Mouse (Mus musculus): Measurements from ENCODE around the gene Fgfr2. TPM values are rescaled to one million over a fixed set of nuclear protein-coding genes. Genes with fewer than 3 reads are reported as not detected.

Fgfr2 gene
- polyA plus RNA-seq, 1 experiment from 2014 or later: 93.4 TPM

DNA sequence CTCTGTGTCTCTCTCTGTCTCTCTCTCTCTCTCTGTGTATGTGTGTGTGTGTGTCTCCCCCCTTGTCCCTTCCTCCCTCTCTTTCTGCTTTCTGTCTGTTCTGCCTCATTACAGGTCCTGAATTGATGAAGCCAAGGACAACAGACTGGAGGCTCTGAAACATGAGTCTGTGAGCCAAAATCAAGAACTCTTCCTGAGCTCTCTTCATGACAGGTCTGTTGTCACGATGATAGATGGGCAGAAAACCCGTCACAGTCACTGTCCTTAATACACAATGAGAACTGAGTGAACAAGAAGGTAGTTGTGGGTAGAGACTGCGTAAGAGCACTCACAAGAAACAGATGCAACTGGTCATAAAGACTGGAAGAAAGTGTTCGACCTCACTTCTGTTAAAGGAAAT is 762.8 kb downstream of the Fgfr2 start:
- Histone ChIP-seq H3K9ac (ENCODE audit: low read length) (no peak overlapping the region), H3K4me2 (ENCODE audit: low read depth, low read length) (no peak overlapping the region), H3K27me3 (ENCODE audit: control insufficient read depth, insufficient read depth, low read length) (no peaks in the 10 kb centered on the region), H3K9me3 (replicated peaks; ENCODE audit: control insufficient read depth, low read length) (no peaks in the 10 kb centered on the region), H3K4me1 (ENCODE audit: control insufficient read depth, insufficient read depth, low read length) (peaks cover 8% of the 10 kb centered on the region), H3K4me3 (replicated peaks; ENCODE audit: low read length) (no peak overlapping the region), H3K36me3 (ENCODE audit: control insufficient read depth, insufficient read depth, low read length) (no peaks in the 10 kb centered on the region), H3K27ac (ENCODE audit: low read length) (no peak overlapping the region)
- ATAC-seq (ENCODE audit: insufficient read depth, low FRiP score): no peak
- WGBS: 75% methylated on average over 4 of the region's 4 CpGs

DNA sequence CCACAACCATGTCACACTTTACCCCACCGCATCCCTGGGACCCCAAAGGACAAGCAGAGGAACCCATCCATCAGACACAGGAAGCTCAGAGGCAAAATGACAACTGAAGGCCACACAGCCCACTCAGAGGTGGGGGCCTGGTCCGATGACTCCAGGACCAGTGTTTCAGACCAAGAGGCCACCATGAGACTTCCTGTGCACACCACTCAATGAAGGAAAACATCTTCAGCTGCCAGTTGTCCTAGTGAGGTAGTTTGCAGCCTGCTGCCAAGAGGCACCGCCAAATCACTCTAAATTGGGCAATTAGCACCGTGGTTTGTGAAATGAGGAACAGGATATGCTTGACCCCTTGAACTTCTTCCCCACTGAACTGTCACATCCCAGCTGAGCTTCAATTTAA is 764.4 kb downstream of the Fgfr2 start:
- no peaks in the 10 kb centered on the region for H3K27me3 ChIP-seq (ENCODE audit: control insufficient read depth, insufficient read depth, low read length)
- H3K9ac ChIP-seq (ENCODE audit: low read length): no peak overlapping the region
- 63% methylated on average over 4 of the region's 4 CpGs for WGBS
- H3K27ac ChIP-seq (ENCODE audit: low read length): 0 out of 2 replicates have a peak overlapping the region, but pooled peaks have one; percentile 4
- H3K4me1 ChIP-seq (ENCODE audit: control insufficient read depth, insufficient read depth, low read length): peaks cover 8% of the 10 kb centered on the region
- H3K36me3 ChIP-seq (ENCODE audit: control insufficient read depth, insufficient read depth, low read length): no peaks in the 10 kb centered on the region
- no peak overlapping the region for H3K4me2 ChIP-seq (ENCODE audit: low read depth, low read length)
- no peaks in the 10 kb centered on the region for H3K9me3 ChIP-seq (replicated peaks; ENCODE audit: control insufficient read depth, low read length)
- no peak overlapping the region for H3K4me3 ChIP-seq (replicated peaks; ENCODE audit: low read length)
- ATAC-seq (ENCODE audit: insufficient read depth, low FRiP score): no peak

DNA sequence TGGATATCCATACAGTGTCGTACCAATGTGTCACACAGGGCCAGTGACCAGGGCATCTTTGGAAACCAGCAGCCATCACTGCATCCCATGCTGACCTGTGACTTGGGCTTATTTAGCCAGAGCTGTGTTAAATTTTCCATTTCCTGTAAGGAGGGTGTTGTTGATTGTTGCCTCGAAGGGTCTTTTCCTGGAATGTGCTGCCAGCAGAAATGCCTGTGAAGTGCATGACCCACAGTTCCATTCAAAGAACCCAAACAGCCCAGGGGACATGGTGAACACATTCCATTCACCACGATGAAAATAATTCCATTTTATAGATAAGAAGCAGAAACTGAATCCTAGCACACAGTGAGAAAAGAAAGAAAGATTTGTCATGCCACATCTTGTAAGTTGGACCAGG is 764.9 kb downstream of the Fgfr2 start:
- H3K4me1 ChIP-seq (ENCODE audit: control insufficient read depth, insufficient read depth, low read length): peaks cover 8% of the 10 kb centered on the region

DNA sequence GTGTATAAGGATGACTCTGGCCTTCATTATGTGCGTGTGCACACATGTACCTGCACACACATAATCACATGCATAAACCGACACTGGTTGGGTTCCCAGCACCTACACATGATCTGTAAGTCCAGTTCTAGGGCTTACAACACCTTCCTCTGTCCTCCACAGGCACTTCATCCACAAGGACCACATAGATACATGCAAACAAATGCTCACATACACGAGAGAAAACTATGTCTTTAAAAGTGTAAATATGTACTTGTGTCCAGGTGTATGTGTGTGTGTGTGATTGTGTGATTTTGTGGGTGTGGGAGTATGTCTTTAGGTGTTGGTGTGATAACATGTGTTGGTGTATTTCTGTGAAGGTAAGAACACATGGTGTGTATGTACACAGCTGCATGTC is 765.3 kb downstream of the Fgfr2 start:
- 78% methylated on average over 3 of the region's 3 CpGs for WGBS
- no peak overlapping the region for H3K4me2 ChIP-seq (ENCODE audit: low read depth, low read length)
- no peak overlapping the region for H3K4me3 ChIP-seq (replicated peaks; ENCODE audit: low read length)
- peaks cover 8% of the 10 kb centered on the region for H3K4me1 ChIP-seq (ENCODE audit: control insufficient read depth, insufficient read depth, low read length)
- no peak overlapping the region for H3K27ac ChIP-seq (ENCODE audit: low read length)
- no peak for ATAC-seq (ENCODE audit: insufficient read depth, low FRiP score)
- H3K9me3 ChIP-seq (replicated peaks; ENCODE audit: control insufficient read depth, low read length): no peaks in the 10 kb centered on the region
- H3K9ac ChIP-seq (ENCODE audit: low read length): no peak overlapping the region
- no peaks in the 10 kb centered on the region for H3K36me3 ChIP-seq (ENCODE audit: control insufficient read depth, insufficient read depth, low read length)
- H3K27me3 ChIP-seq (ENCODE audit: control insufficient read depth, insufficient read depth, low read length): no peaks in the 10 kb centered on the region

More for the DNA sequence above, 764.9 kb downstream of the Fgfr2 start:
- H3K27ac ChIP-seq (ENCODE audit: low read length): 0 out of 2 replicates have a peak overlapping the region, but pooled peaks have one; percentile 4
- H3K4me2 ChIP-seq (ENCODE audit: low read depth, low read length): no peak overlapping the region
- ATAC-seq (ENCODE audit: insufficient read depth, low FRiP score): no peak
- no peaks in the 10 kb centered on the region for H3K36me3 ChIP-seq (ENCODE audit: control insufficient read depth, insufficient read depth, low read length)
- H3K9ac ChIP-seq (ENCODE audit: low read length): no peak overlapping the region
- H3K27me3 ChIP-seq (ENCODE audit: control insufficient read depth, insufficient read depth, low read length): no peaks in the 10 kb centered on the region
- H3K9me3 ChIP-seq (replicated peaks; ENCODE audit: control insufficient read depth, low read length): no peaks in the 10 kb centered on the region
- H3K4me3 ChIP-seq (replicated peaks; ENCODE audit: low read length): no peak overlapping the region
- 40% methylated on average over 3 of the region's 3 CpGs for WGBS

DNA sequence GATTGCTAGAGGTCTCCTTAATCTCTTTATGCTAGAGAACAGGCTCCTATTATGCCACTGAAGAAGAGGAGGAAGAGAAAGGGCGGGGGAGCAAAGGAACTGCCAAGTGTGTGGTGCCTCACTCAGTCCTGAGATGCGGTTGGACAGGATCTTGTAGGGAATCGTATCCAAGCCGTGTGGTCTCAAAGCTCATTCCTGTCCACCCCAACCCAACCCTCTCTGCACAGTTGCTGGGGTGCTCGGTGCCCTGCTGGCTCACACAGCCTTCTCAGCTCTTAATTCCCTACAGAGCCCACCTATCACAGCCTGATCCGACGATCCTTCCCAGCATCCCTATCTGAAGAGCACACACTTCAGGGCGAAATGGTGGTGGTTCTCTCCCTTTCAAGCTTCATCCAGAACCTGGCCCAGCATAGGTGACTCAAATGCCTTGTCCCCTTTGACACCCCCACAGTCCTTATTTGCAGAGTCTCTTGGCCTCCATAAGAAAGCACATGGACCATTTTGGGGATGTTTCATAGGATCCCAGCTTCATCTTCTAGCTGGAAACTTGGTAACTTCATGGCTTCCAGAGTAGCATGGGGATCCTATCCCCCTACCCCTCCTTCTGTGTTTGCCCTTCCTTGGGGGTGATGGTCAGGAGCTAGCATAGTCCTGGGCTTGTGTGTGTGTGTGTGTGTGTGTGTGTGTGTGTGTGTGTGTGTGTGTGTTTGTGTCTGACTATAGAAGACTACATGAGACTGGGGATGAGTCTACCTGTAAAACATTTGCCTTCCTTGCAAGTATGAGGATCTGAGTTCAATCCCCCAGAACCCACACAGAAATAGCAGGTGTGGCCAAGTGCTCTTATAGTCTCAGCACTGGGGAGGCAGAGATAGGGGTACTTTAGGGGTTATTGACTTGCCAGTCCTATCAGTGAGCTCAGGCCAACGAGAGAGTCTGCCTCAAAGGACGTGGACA is 766.0 kb downstream of the Fgfr2 start:
- WGBS: 68% methylated on average over 10 of the region's 10 CpGs
- H3K36me3 ChIP-seq (ENCODE audit: control insufficient read depth, insufficient read depth, low read length): no peaks in the 10 kb centered on the region
- H3K4me3 ChIP-seq (replicated peaks; ENCODE audit: low read length): no peak overlapping the region
- peaks cover 8% of the 10 kb centered on the region for H3K4me1 ChIP-seq (ENCODE audit: control insufficient read depth, insufficient read depth, low read length)
- H3K27me3 ChIP-seq (ENCODE audit: control insufficient read depth, insufficient read depth, low read length): no peaks in the 10 kb centered on the region
- H3K4me2 ChIP-seq (ENCODE audit: low read depth, low read length): no peak overlapping the region
- no peaks in the 10 kb centered on the region for H3K9me3 ChIP-seq (replicated peaks; ENCODE audit: control insufficient read depth, low read length)
- H3K9ac ChIP-seq (ENCODE audit: low read length): no peak overlapping the region
- no peak for ATAC-seq (ENCODE audit: insufficient read depth, low FRiP score)
- H3K27ac ChIP-seq (ENCODE audit: low read length): no peak overlapping the region; the same call in 1 of the 2 replicates

DNA sequence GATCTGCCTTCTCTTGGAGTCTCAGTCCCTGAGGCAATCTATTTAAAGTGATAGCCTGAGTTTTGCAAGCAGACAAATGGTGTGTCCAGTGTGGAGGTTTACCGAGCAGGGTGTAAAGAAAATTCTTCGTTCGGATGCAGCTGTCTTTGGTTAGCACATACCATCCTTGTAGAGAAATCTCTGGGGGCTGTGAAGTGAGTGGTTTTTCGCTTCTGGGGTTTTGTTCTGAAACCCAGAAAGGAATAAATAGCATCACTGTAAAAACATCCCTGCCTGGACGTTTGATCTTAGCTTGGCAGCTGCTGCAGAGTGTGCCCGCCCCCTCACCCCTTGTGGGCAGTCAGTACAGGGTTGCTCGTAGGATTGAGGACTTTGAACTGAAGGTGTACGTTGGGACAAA is 767.0 kb downstream of the Fgfr2 start:
- peaks cover 8% of the 10 kb centered on the region for H3K4me1 ChIP-seq (ENCODE audit: control insufficient read depth, insufficient read depth, low read length)
- H3K36me3 ChIP-seq (ENCODE audit: control insufficient read depth, insufficient read depth, low read length): no peaks in the 10 kb centered on the region
- WGBS: 34% methylated on average over 8 of the region's 8 CpGs
- H3K9ac ChIP-seq (ENCODE audit: low read length): no peak overlapping the region
- no peak overlapping the region for H3K4me2 ChIP-seq (ENCODE audit: low read depth, low read length)
- H3K4me3 ChIP-seq (replicated peaks; ENCODE audit: low read length): no peak overlapping the region
- H3K27me3 ChIP-seq (ENCODE audit: control insufficient read depth, insufficient read depth, low read length): no peaks in the 10 kb centered on the region
- no peak overlapping the region; the same call in 1 of the 2 replicates for H3K27ac ChIP-seq (ENCODE audit: low read length)
- no peaks in the 10 kb centered on the region for H3K9me3 ChIP-seq (replicated peaks; ENCODE audit: control insufficient read depth, low read length)
- ATAC-seq (ENCODE audit: insufficient read depth, low FRiP score): no peak; the same call in 1 of the 2 replicates

DNA sequence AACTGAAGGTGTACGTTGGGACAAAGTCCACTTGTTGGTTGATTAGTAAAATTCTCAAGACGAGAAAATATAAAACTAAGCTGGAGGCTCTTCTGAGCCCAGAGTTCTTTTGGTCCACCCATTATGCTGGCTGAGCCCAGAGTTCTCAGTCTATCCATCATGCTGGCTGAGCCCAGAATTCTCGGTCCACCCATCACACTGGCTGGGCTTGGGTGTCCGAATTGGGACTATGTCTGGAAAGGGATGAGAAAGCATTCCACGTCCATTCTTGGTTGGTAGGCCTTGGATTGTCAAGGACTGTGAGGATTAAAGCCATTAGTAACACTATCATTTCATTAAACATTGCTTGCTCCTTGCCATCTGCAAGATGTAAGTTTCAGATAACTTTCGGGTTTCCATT is 767.4 kb downstream of the Fgfr2 start:
- H3K36me3 ChIP-seq (ENCODE audit: control insufficient read depth, insufficient read depth, low read length): no peaks in the 10 kb centered on the region
- WGBS: 55% methylated on average over 6 of the region's 6 CpGs
- H3K9ac ChIP-seq (ENCODE audit: low read length): no peak overlapping the region
- H3K4me2 ChIP-seq (ENCODE audit: low read depth, low read length): no peak overlapping the region
- no peaks in the 10 kb centered on the region for H3K9me3 ChIP-seq (replicated peaks; ENCODE audit: control insufficient read depth, low read length)
- peaks cover 8% of the 10 kb centered on the region for H3K4me1 ChIP-seq (ENCODE audit: control insufficient read depth, insufficient read depth, low read length)
- no peak for ATAC-seq (ENCODE audit: insufficient read depth, low FRiP score)
- no peaks in the 10 kb centered on the region for H3K27me3 ChIP-seq (ENCODE audit: control insufficient read depth, insufficient read depth, low read length)
- no peak overlapping the region; the same call in 1 of the 2 replicates for H3K27ac ChIP-seq (ENCODE audit: low read length)
- H3K4me3 ChIP-seq (replicated peaks; ENCODE audit: low read length): no peak overlapping the region

DNA sequence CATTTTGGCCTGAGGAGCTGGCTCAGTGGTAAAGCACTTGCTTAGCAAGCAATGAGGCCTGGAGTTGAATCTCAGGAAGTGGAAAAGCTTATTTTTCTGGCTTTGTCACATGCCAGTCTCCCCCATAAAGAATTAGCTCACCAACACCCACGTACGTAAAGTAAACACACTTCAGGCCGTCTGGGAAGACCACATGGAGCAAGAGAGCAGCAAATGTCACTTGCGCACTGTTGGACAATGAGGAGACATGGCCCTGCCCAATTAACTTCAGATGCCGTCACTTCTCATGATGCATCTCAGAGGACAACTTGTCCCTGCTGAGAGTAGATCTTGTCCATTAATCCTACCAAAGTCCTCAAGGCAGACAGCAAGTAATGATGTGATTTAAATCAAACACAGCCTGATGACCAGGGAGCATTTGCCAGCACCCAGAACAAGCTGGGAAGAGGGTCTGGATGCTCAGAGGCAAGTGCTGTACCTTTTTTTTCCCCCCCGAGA is 774.0 kb downstream of the Fgfr2 start:
- Histone ChIP-seq H3K36me3 (ENCODE audit: control insufficient read depth, insufficient read depth, low read length) (no peaks in the 10 kb centered on the region), H3K9ac (ENCODE audit: low read length) (no peak overlapping the region), H3K4me1 (ENCODE audit: control insufficient read depth, insufficient read depth, low read length) (0 out of 2 replicates have a peak, but pooled peaks cover 4% of the 10 kb centered on the region), H3K4me3 (replicated peaks; ENCODE audit: low read length) (no peak overlapping the region), H3K27ac (ENCODE audit: low read length) (no peak overlapping the region), H3K27me3 (ENCODE audit: control insufficient read depth, insufficient read depth, low read length) (no peaks in the 10 kb centered on the region), H3K9me3 (replicated peaks; ENCODE audit: control insufficient read depth, low read length) (no peaks in the 10 kb centered on the region), H3K4me2 (ENCODE audit: low read depth, low read length) (no peak overlapping the region)
- 64% methylated on average over 6 of the region's 6 CpGs for WGBS
- no peak for ATAC-seq (ENCODE audit: insufficient read depth, low FRiP score)

DNA sequence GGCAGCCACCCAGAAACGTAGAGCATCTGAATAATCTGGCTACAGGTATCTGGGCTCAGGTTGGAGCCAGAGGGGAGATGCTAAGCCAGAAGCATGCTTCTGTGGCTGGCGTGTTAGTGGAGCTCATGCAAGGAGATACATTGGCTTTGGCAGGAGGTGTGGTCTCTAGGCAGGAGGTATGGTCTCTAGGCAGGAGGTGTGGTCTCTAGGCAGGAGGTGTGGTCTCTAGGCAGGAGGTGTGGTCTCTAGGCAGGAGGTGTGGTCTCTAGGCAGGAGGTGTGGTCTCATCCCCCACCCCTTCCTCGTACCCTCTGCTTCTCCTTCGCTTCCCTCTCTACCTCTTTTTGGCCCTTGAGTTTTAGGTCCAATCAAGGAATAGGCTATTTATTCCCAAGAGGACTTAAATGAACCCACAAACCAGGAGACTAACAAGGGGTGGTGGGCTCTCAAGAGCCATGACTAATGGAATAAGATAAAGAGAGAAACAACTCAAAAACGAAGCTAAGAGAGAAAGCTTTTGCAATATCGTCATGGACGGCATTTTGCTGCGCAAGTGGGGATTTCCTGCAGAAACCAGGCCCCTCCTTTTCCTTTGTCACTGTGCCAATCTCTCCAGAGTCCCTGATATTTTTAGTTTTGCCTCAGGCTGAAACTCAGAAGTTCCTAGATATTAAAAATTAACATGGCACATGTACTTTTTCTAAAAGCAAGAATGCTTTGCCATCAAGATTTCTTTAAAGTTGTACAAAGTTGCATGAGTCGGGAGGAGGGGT is 775.7 kb downstream of the Fgfr2 start:
- Histone ChIP-seq H3K27me3 (ENCODE audit: control insufficient read depth, insufficient read depth, low read length) (no peaks in the 10 kb centered on the region), H3K9me3 (replicated peaks; ENCODE audit: control insufficient read depth, low read length) (no peaks in the 10 kb centered on the region), H3K9ac (ENCODE audit: low read length) (no peak overlapping the region), H3K4me3 (replicated peaks; ENCODE audit: low read length) (no peak overlapping the region), H3K4me2 (ENCODE audit: low read depth, low read length) (no peak overlapping the region), H3K27ac (ENCODE audit: low read length) (no peak overlapping the region), H3K4me1 (ENCODE audit: control insufficient read depth, insufficient read depth, low read length) (0 out of 2 replicates have a peak, but pooled peaks cover 4% of the 10 kb centered on the region), H3K36me3 (ENCODE audit: control insufficient read depth, insufficient read depth, low read length) (no peaks in the 10 kb centered on the region)
- WGBS: 71% methylated on average over 9 of the region's 9 CpGs
- ATAC-seq (ENCODE audit: insufficient read depth, low FRiP score): no peak

Measured in stomach, embryonic 16.5 days (tissue).